Mouse (Mus musculus): ENCODE results near the gene Sgpp2.

Sgpp2 gene

GRCm38 (mm10) chr1:78310021-78310752 lies at the start of gene Sgpp2:
Gene Sgpp2, plus strand, starts transcription at chr1:78310345.
- peak; percentile 57 for DNase-seq

GRCm38 (mm10) chr1:78267519-78267918 lies 42.6 kb upstream of the Sgpp2 start:
- no peak for DNase-seq

GRCm38 (mm10) chr1:78272915-78273314 lies 37.2 kb upstream of the Sgpp2 start:
- DNase-seq: no peak

GRCm38 (mm10) chr1:78279128-78279527 lies 31.0 kb upstream of the Sgpp2 start:
- DNase-seq: no peak

GRCm38 (mm10) chr1:78292397-78292796 lies 17.7 kb upstream of the Sgpp2 start:
- no peak for DNase-seq

GRCm38 (mm10) chr1:78299670-78300225 lies 10.4 kb upstream of the Sgpp2 start:
- DNase-seq: no peak

GRCm38 (mm10) chr1:78308688-78309087 lies 1.5 kb upstream of the Sgpp2 start:
- DNase-seq: no peak

- peak; percentile 34 for DNase-seq
Observed at GRCm38 (mm10) chr1:78309280-78309679, 865 bp upstream of the Sgpp2 start.

GRCm38 (mm10) chr1:78310861-78311341 lies 756 bp downstream of the Sgpp2 start:
- DNase-seq: peak; percentile 31

GRCm38 (mm10) chr1:78311482-78311881 lies 1.3 kb downstream of the Sgpp2 start:
- no peak for DNase-seq

- no peak for DNase-seq
Observed at GRCm38 (mm10) chr1:78312917-78313316, 2.8 kb downstream of the Sgpp2 start.

GRCm38 (mm10) chr1:78313961-78314360 lies 3.8 kb downstream of the Sgpp2 start:
- no peak for DNase-seq

GRCm38 (mm10) chr1:78318089-78318760 lies 8.1 kb downstream of the Sgpp2 start:
- DNase-seq: no peak

- DNase-seq: no peak
Observed at GRCm38 (mm10) chr1:78320291-78320690, 10.1 kb downstream of the Sgpp2 start.

GRCm38 (mm10) chr1:78322098-78322778 lies 12.1 kb downstream of the Sgpp2 start:
- peak; percentile 37 for DNase-seq

GRCm38 (mm10) chr1:78322844-78323243 lies 12.7 kb downstream of the Sgpp2 start:
- DNase-seq: no peak

GRCm38 (mm10) chr1:78324044-78324443 lies 13.9 kb downstream of the Sgpp2 start:
- DNase-seq: no peak

- DNase-seq: no peak
Observed at GRCm38 (mm10) chr1:78325851-78326250, 15.7 kb downstream of the Sgpp2 start.

GRCm38 (mm10) chr1:78328646-78329045 lies 18.5 kb downstream of the Sgpp2 start:
- no peak for DNase-seq

- no peak for DNase-seq
Observed at GRCm38 (mm10) chr1:78329861-78330260, 19.7 kb downstream of the Sgpp2 start.

GRCm38 (mm10) chr1:78330620-78331158 lies 20.5 kb downstream of the Sgpp2 start:
- no peak for DNase-seq

GRCm38 (mm10) chr1:78337726-78338125 lies 27.6 kb downstream of the Sgpp2 start:
- DNase-seq: no peak

GRCm38 (mm10) chr1:78338212-78338611 lies 28.1 kb downstream of the Sgpp2 start:
- peak; percentile 39 for DNase-seq

Measured in kidney, adult 9 months (tissue).